Mouse (Mus musculus): ENCODE measurements at regions not wholly inside any gene's neighbourhood (a gene's known extent, or its start where the extent isn't known, plus 50 kb on each side); places are given as distances from the start of the nearest gene placed in this dataset.
"Not testable (repeated sequence)": the region's sequence is repeated elsewhere in the genome, so short reads cannot be mapped to it uniquely, and the experiment has no call there.

DNA sequence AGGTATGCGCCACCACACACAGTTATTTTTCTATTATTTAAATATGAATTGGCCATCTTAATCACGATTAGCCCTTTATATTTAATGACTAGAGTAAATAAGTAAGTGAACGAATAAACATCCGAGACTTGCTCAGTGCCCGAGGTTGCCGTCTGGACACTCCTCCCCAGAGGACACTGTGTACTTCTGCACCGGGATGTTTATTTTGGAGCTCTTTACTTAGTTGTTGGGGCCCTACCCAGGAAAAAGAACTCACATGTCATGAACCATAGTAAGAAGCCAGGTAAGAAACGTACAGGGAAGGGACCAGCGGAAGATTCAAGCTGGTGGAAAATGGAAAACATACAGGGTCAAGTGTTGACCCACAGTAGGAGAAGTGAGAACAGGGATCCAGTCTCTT lies 89.0 kb downstream of the Akr1d1 start:
- ATAC-seq (replicated peaks; ENCODE audit: low read depth, poor library complexity, severe bottlenecking): no peak

GRCm38 (mm10) chr6:37621364-37622029 lies 91.5 kb downstream of the Akr1d1 start:
- ATAC-seq (replicated peaks; ENCODE audit: low read depth, poor library complexity, severe bottlenecking): no peak

- no peak for ATAC-seq (replicated peaks; ENCODE audit: low read depth, poor library complexity, severe bottlenecking)
Observed at GRCm38 (mm10) chr6:37622273-37622672, 92.3 kb downstream of the Akr1d1 start.

DNA sequence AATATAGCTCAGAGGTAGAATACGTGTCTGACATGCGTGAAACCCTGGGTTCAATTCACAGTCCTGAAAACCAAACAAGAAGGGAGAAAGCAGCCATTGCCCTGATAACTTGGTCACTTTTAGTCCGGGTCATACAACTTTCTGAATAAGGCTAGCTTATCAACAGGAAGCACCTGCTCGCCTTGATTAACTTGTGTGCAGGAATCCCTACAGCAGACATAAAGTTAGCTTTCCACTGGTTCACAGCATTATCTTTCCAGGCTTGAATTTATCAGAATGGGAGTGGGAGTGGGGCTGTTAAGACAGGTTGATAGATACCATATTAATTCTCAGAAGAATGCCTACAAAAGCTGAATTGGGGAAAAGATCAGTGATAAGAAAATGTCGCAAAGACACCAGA lies 97.2 kb downstream of the Akr1d1 start:
- peak; percentile 96 for ATAC-seq (replicated peaks; ENCODE audit: low read depth, poor library complexity, severe bottlenecking)

GRCm38 (mm10) chr6:37633948-37634347 lies 104.0 kb downstream of the Akr1d1 start:
- no peak for ATAC-seq (replicated peaks; ENCODE audit: low read depth, poor library complexity, severe bottlenecking)

GRCm38 (mm10) chr6:37642066-37642465 lies 112.1 kb downstream of the Akr1d1 start:
- ATAC-seq (replicated peaks; ENCODE audit: low read depth, poor library complexity, severe bottlenecking): no peak

DNA sequence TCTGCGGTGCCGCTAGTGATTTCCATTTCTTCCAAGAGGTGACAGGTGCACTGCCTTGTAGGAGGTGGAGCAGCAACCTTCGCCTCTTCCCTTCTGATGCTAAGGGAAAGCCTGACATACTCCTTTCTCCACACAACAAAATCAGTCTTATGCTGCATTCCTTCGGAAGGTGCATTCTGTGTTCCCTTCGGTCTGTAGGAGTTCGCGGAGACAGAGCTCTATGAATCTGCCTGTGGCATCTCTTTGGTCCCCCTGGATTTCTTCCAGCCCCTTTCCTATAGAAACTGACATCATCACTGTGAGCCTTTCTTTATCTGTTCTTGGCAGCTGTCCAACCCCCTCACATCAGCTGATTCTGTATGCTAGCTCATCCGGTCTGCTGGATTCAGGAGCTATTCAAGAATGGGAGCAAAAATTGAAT lies 112.7 kb downstream of the Akr1d1 start:
- no peak for ATAC-seq (replicated peaks; ENCODE audit: low read depth, poor library complexity, severe bottlenecking)

GRCm38 (mm10) chr6:37643176-37643575 lies 113.2 kb downstream of the Akr1d1 start:
- no peak for ATAC-seq (replicated peaks; ENCODE audit: low read depth, poor library complexity, severe bottlenecking)

DNA sequence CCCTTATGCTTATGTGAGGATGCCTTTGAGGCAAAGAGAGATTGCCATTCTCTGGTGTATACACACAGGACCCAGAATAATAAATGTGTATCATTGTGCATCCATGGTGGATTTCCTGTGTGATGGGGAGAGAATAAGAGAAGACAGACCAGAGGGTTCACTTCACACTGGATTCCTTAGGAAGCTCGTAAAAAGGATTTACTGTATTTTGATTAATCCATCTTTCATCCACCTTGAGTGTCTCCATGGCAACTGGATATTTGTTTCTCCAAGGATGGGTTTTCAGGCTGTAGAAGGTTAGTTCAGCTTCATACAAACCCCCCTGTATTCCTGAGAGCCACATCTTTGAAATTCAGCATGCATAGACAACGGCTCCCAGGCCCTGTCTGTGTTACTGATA lies 113.7 kb downstream of the Akr1d1 start:
- ATAC-seq (replicated peaks; ENCODE audit: low read depth, poor library complexity, severe bottlenecking): no peak

GRCm38 (mm10) chr6:37645551-37645950 lies 115.6 kb downstream of the Akr1d1 start:
- ATAC-seq (replicated peaks; ENCODE audit: low read depth, poor library complexity, severe bottlenecking): no peak

DNA sequence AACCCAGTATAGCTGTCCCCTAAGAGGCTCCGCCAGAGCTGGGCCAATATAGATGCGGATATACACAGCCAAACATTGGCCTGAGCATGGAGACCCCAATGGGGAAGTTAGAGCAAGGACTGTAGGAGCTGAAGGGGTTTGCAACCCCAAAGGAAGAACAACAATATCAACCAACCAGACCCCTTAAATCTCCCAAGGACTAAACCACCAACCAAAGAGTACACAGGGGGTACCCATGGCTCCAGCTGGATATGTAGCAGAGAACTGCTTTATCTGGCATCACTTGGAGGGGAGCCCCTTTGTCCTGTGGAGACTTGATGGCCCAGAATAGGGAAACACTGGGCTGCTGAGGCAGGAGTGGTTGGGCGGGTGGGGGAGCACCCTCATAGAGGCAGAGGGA lies 127.3 kb downstream of the Akr1d1 start:
- ATAC-seq (replicated peaks; ENCODE audit: low read depth, poor library complexity, severe bottlenecking): not testable (repeated sequence)

- no peak for ATAC-seq (replicated peaks; ENCODE audit: low read depth, poor library complexity, severe bottlenecking)
Observed at GRCm38 (mm10) chr6:37658021-37658650, 128.2 kb downstream of the Akr1d1 start.

DNA sequence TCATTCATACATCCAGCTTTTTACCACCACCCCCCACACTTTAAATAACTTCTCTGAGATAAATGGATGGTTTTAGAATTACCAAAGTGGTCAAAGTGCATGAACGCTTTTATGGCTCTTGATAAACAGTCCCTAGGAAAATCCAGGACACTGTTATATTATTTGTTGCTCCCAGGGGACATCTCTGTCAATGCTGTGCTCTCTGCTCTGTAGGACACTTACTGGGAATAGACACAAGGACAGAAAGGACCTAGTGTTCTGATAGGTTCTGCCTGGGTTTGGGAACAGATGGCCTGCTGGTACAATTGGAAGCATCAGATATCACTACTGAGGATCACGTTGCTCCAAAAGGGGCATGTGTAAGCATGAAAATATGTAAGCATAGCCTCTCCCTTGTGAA lies 132.8 kb downstream of the Akr1d1 start:
- ATAC-seq (replicated peaks; ENCODE audit: low read depth, poor library complexity, severe bottlenecking): no peak

GRCm38 (mm10) chr6:37665576-37665975 lies 135.6 kb downstream of the Akr1d1 start:
- no peak for ATAC-seq (replicated peaks; ENCODE audit: low read depth, poor library complexity, severe bottlenecking)

GRCm38 (mm10) chr6:37669407-37669806 lies 139.4 kb downstream of the Akr1d1 start:
- ATAC-seq (replicated peaks; ENCODE audit: low read depth, poor library complexity, severe bottlenecking): no peak

DNA sequence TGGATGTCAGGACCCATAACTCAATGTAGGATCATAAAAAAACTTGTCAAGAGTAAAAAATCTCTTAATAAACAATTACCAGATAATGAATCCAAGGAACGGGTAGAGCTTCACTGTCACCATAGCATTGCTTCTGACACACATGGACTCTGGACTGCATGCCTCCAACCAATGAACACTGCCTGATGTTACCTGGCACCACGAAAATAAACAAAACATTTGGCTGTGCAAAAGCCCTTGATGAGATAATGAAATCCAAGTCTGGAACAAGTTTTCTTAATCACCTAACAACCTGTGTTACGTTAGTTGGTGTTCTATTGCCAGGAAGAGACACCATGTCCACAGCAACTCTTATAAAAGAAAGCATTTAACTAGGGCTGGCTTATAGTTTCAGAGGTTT lies 140.7 kb downstream of the Akr1d1 start:
- no peak for ATAC-seq (replicated peaks; ENCODE audit: low read depth, poor library complexity, severe bottlenecking)

DNA sequence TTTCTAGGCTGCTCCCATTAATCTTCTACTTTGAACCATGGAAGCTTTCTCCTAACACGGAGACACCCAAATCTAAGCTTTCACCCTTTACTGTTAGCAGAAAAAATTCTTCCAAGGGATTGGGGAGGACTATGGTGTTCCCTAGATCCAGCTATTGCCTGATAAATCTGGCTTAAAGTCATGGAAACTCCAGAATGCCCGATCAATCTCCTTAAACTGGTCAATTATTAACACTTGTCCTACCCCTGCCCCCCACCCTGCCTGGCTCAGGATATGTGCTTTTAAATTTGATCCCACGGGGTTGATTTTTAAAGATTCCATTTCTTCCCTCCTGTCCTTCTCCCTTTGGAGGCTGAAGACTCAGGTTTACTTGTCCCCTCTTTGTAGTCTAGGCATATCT lies 149.9 kb downstream of the Akr1d1 start:
- no peak for ATAC-seq (replicated peaks; ENCODE audit: low read depth, poor library complexity, severe bottlenecking)

DNA sequence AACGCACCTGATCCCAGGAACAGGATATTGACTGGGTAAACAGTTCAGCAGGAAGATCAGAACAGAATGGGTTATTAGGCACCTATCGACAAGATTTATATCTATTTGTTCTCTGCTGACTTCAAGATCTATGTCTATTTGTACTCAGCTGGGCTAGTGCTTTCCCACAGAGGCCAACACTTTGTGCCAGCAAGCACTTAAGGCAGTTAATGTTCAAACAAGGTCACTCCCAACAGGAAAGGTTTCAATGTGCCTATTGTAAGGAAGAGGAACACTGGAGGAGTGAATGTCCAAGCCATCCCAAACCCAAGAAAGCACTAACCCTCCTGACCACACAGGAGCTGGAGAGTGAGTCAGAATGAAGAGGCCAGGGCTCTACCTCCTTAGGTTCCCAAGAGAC lies 151.4 kb downstream of the Akr1d1 start:
- not testable (repeated sequence) for ATAC-seq (replicated peaks; ENCODE audit: low read depth, poor library complexity, severe bottlenecking)

DNA sequence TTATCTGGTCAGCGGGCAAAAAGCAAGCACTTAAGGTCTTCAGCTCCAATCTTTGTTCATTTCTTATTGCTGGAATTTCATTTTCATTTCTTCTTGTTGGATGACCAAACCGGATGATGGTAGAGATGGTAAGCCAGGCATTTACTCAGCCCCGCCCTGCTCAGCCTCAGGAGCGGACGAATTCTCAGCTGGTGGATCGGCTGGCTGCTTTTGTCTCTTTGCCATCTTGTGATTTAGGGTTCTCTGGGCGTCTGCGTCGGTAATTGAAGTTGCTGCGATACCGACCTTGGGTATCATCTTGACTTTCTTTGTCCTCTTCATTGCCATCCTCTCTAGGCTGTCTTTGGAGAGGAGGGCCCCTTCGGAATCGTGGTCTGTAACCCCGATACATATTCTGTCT lies 156.1 kb downstream of the Akr1d1 start:
- ATAC-seq (replicated peaks; ENCODE audit: low read depth, poor library complexity, severe bottlenecking): no peak

GRCm38 (mm10) chr6:37688866-37689617 lies 159.1 kb downstream of the Akr1d1 start:
- no peak for ATAC-seq (replicated peaks; ENCODE audit: low read depth, poor library complexity, severe bottlenecking)

- ATAC-seq (replicated peaks; ENCODE audit: low read depth, poor library complexity, severe bottlenecking): no peak
Observed at GRCm38 (mm10) chr6:37689696-37690095, 159.7 kb downstream of the Akr1d1 start.

Data from common myeloid progenitor, adult 5-6 weeks (primary cell).